Mouse (Mus musculus) spleen, adult 12 weeks (tissue): ENCODE data around the gene Hoxa5.

Experiments used
- DNase-seq: peaks from one replicate; pipeline ENCODE4 v3.0.0; 2022; ENCODE audit warnings: low spot score

Gene Hoxa5

GRCm38 (mm10) chr6:52240389-52241000, 36.1 kb upstream of the Hoxa5 start, which contains the start of gene Hoxa10:
TSS of gene Hoxa10 (minus strand) at chr6:52240854.
- peak; percentile 51 for DNase-seq

GRCm38 (mm10) chr6:52239625-52240388, 35.4 kb upstream of the Hoxa5 start:
- no peak for DNase-seq

GRCm38 (mm10) chr6:52238976-52239375, 34.6 kb upstream of the Hoxa5 start:
- no peak for DNase-seq

- no peak for DNase-seq
These were observed 33.8 kb upstream of the Hoxa5 start for GRCm38 (mm10) chr6:52238155-52238545.

- DNase-seq = no peak
These were observed 33.2 kb upstream of the Hoxa5 start for GRCm38 (mm10) chr6:52237346-52238154.

- no peak for DNase-seq
These were observed 32.4 kb upstream of the Hoxa5 start for GRCm38 (mm10) chr6:52236806-52237205.

- DNase-seq = no peak
These were observed 31.5 kb upstream of the Hoxa5 start for GRCm38 (mm10) chr6:52235866-52236265.

- DNase-seq = no peak
These were observed 30.9 kb upstream of the Hoxa5 start for GRCm38 (mm10) chr6:52235267-52235666.

GRCm38 (mm10) chr6:52234428-52235140, 30.2 kb upstream of the Hoxa5 start:
- DNase-seq = no peak

- DNase-seq = no peak
These were observed 29.4 kb upstream of the Hoxa5 start for GRCm38 (mm10) chr6:52233546-52234427.

GRCm38 (mm10) chr6:52232984-52233545, 28.7 kb upstream of the Hoxa5 start:
- DNase-seq = no peak

GRCm38 (mm10) chr6:52232568-52232965, 28.2 kb upstream of the Hoxa5 start:
- no peak for DNase-seq

GRCm38 (mm10) chr6:52231885-52232567, 27.6 kb upstream of the Hoxa5 start:
- no peak for DNase-seq

- DNase-seq = no peak
These were observed 26.3 kb upstream of the Hoxa5 start, which contains the start of gene Hoxa9 for GRCm38 (mm10) chr6:52230516-52231165. TSS of gene Hoxa9 (minus strand) at chr6:52231089.

- DNase-seq = no peak
These were observed 25.4 kb upstream of the Hoxa5 start for GRCm38 (mm10) chr6:52229558-52230416.

- no peak for DNase-seq
These were observed 24.4 kb upstream of the Hoxa5 start for GRCm38 (mm10) chr6:52228475-52229465.

- no peak for DNase-seq
These were observed 23.3 kb upstream of the Hoxa5 start for GRCm38 (mm10) chr6:52227470-52228222.
